Mouse (Mus musculus) CD8-positive naive resting alpha-beta T cell, adult 57 days (primary cell): ENCODE data around the gene Igtp. TPM values are rescaled to one million over a fixed set of nuclear protein-coding genes. Genes with fewer than 3 reads are reported as not detected.

Source experiments
- total RNA-seq: library from RNA; stranded (reverse); gene quantifications from one replicate; pipeline ENCODE4 v1.2.4, GENCODE M21; 2023

Gene Igtp
- total RNA-seq, result 72.1 TPM

DNA sequence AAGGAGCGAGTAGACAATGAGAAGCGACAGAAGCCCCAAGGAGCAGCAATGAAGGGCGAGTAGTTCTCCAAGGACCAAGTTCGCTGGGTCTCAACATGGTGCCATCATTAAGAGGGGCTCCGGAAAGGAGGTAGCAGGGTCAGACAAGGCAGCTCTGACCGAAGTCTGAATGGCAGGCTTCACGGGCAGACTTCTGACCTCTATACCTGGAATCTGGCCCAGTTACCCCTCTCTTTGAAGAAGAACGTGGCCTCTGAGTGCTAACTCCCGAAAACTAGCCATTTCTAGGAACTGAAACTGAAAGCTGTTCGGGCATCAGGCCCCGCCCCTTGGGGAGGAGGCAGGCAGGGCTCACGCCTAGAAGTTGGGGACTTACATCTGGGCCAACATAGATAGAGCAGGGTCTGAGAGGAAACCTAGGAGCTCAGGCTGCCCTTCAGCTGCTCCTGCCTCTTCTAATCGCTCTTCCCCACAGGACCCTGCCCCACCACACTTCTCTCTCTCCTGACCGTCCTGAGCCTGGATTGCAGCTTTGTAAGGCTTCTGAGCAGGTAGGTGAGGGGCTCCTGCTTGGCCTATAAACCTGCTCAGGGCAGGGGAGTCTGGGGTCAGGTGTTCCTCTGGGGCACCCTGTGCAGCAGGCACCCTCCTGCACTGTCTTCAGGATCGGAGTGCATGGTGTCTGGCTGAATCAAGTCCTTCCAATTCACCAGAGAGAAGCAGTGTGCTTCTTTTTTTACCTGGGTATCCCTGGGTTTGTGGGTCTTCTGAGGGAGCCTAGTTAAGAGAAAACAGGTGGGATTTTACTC is at the start of gene Igtp, which contains the start of gene Irgm2:
Gene Igtp (plus strand): TSS at position 328 of the 809 bp plus-strand sequence.
Gene Irgm2 (plus strand): TSS at position 390 of the 809 bp plus-strand sequence.

DNA sequence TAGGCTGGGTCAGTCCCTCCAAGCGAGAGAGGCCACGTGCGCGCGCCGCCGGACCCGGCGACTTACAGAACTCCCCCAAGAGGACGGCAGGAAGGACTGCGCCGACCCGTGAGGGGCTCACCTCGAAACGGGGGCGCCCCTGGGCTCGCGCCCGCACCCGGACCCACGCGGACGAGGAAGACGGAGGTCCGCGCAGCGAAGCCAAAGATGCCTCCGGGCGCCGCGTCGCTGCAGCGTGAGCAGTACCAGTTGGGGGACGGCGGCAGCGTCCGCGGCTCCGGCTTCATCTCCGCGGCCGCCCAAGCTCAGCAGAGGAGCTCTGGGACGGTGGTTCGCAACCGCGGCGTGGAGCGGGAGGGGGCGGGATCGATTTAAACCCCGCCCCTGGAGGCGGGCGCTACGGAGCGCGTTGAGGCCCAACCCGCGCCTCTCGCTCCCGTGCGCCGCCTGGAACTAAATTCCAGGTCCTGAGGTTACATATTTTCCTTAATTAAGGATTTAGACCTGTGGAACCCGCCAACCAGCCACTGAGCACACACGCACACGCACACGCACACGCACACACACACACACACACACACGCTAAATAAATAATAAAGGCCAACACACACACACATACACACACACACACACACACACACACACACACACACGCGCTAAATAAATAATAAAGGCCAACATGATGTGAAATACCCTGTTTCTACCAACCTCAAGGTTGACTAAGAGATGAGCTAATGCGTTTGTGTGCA is 31.0 kb upstream of the Igtp start, which contains the start of gene Gemin5:
Gene Gemin5 (minus strand): TSS at position 373 of the 749 bp plus-strand sequence.

DNA sequence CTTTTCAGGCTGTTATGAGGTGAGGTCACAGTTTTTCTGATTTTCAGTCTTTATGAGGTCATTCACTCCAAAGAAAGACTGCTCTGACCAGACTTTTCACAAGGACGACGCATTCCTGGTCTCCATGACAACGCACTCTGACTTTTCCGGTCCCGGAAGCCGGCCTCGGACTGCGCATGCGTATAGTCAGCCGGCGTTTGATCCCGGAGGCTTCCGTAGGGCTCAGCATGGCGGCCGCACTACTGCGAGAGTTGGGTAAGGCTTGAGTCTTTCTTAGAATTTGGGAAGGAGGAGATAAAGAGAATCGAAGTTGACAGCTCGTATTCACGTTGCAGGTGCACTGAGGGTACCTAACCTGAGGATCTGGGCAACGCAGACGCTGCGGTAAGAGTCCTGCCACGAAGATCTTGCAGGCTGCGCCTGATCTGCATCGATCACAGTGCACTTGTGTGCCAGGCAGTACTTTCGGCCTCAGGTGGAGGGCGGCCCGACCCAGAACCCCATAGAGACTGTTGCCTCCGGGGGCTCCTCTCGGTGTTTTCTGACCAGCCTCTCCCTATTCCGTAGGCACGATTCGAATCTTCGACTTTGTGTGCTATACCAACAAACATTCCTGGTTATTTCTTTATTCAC is 27.8 kb upstream of the Igtp start, which contains the start of gene Mrpl22:
Gene Mrpl22 (plus strand): TSS at position 203 of the 633 bp plus-strand sequence.

Other genes with a start within 250 kb of the Igtp start
- gene Larp1, start 190.5 kb upstream of the Igtp start, total RNA-seq, result 122 TPM
- gene Gm12248, start 106.4 kb upstream of the Igtp start, total RNA-seq, result not detected
- 40.0 TPM for gene Cnot8, start 95.4 kb upstream of the Igtp start, total RNA-seq
- gene Gemin5, start 31.0 kb upstream of the Igtp start, total RNA-seq, result 20.7 TPM
- 21.9 TPM for gene Mrpl22, start 27.9 kb upstream of the Igtp start, total RNA-seq
- gene Irgm2, start 62 bp downstream of the Igtp start, total RNA-seq, result 19.6 TPM
- gene 4930438A08Rik, start 75.2 kb downstream of the Igtp start, total RNA-seq, result not detected
- 27.5 TPM for gene Zfp692, start 107.5 kb downstream of the Igtp start, total RNA-seq
- 38.0 TPM for gene Zfp672, start 130.8 kb downstream of the Igtp start, total RNA-seq
- 26.0 TPM for gene Sh3bp5l, start 131.2 kb downstream of the Igtp start, total RNA-seq
- not detected for gene Lypd8, start 179.5 kb downstream of the Igtp start, total RNA-seq
- gene 1810065E05Rik, start 221.6 kb downstream of the Igtp start, total RNA-seq, result not detected
- gene Gm12253, start 233.0 kb downstream of the Igtp start, total RNA-seq, result not detected